Comparison of ENCODE assay signal across 8 mouse cellular contexts in the genomic region with DNA sequence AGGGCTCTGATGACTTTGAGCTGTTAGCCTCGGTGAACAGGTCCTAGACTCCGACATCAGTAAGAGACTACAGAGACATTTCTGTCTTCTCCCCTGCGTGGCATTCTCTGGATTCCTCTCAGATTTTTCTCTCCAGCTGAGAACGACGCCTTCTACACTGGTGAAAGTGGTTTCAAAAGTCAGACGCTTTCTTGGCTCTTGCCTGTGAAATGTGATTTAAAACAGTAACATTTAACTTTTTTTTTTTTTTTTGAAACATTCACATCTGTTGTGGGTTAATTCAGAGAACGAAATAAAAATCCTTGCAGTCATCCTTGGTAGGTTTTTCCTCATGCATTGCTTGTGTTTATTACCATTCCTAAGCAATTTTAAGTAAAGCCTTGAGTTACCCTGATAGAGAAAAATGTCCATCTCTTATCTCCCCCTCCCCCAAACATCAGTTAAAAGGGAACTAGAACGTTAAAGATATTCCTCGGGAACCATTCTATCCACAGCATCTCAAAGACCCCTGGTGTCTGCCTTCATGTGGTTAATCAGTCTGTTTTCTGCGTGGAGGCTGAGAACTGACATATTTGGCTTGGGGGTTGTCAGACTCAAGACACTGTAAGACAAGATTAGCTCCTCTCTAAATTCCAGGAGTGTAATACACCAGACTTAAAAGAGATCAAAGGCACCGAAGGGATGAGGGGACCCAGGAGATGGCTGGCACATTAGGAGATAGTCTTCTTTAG. TPM values are rescaled to one million over a fixed set of nuclear protein-coding genes. Genes with fewer than 3 reads are reported as not detected.
DNase-seq lines count a peak whose midpoint lies in the region; ATAC-seq and TF ChIP-seq lines count a peak whose summit lies in the region.

No protein-coding gene starts in this region.

- no peaks in the 10 kb centered on the region for H3K79me2 ChIP-seq in myocyte (ENCODE audit: control insufficient read depth, insufficient read depth)

- H3K4me1 ChIP-seq in kidney, embryonic 16.5 days (ENCODE audit: insufficient read depth, low read length): peaks cover 17% of the 10 kb centered on the region
- peaks cover 38% of the 10 kb centered on the region for H3K4me1 ChIP-seq in embryonic facial prominence, embryonic 10.5 days
- H3K4me1 ChIP-seq in hindbrain, embryonic 16.5 days (ENCODE audit: control insufficient read depth, insufficient read depth, low read depth, low read length): peaks cover 14% of the 10 kb centered on the region

- H3K9me3 ChIP-seq in kidney, embryonic 16.5 days (ENCODE audit: low read length): no peaks in the 10 kb centered on the region
- no peaks in the 10 kb centered on the region for H3K9me3 ChIP-seq in embryonic facial prominence, embryonic 10.5 days
- no peaks in the 10 kb centered on the region for H3K9me3 ChIP-seq in hindbrain, embryonic 16.5 days (ENCODE audit: control insufficient read depth, low read length)

- no peak for DNase-seq in kidney, postnatal 14 days
- DNase-seq in embryonic facial prominence, embryonic 10.5 days (ENCODE audit: low spot score): no peak
- no peak for DNase-seq in embryo, embryonic 10.5 days (ENCODE audit: low spot score)
- no peak for DNase-seq in frontal cortex, adult 2 months (ENCODE audit: extremely low spot score in 1 of 2, low spot score in 1 of 2)
- DNase-seq in lung, postnatal 4 days: no peak

- peak overlapping the region; percentile 74 for H3K4me2 ChIP-seq in kidney, embryonic 16.5 days (replicated peaks; ENCODE audit: low read depth, low read length)
- H3K4me2 ChIP-seq in hindbrain, embryonic 16.5 days (ENCODE audit: low read length): peak overlapping the region; percentile 69
- H3K4me2 ChIP-seq in myocyte (ENCODE audit: low read depth): peak overlapping the region; percentile 80

- peak overlapping the region; percentile 53; the same call in 1 of the 2 replicates for H3K9ac ChIP-seq in kidney, embryonic 16.5 days (replicated peaks; ENCODE audit: low read length)
- H3K9ac ChIP-seq in hindbrain, embryonic 16.5 days (ENCODE audit: low read depth, low read length): peak overlapping the region; percentile 52

- no peaks in the 10 kb centered on the region for H3K27me3 ChIP-seq in kidney, embryonic 16.5 days (ENCODE audit: insufficient read depth, low read length)
- H3K27me3 ChIP-seq in embryonic facial prominence, embryonic 10.5 days (replicated peaks; ENCODE audit: low read depth, poor library complexity, severe bottlenecking): no peaks in the 10 kb centered on the region
- H3K27me3 ChIP-seq in hindbrain, embryonic 16.5 days (replicated peaks; ENCODE audit: control insufficient read depth, insufficient read depth, low read length): no peaks in the 10 kb centered on the region
- no peaks in the 10 kb centered on the region for H3K27me3 ChIP-seq in myocyte (ENCODE audit: control insufficient read depth, insufficient read depth, insufficient read length)

- 17% methylated on average over 11 of the region's 11 CpGs for WGBS in kidney, embryonic 16.5 days
- WGBS in embryonic facial prominence, embryonic 10.5 days: 20% methylated on average over 11 of the region's 11 CpGs
- 13% methylated on average over 11 of the region's 11 CpGs for WGBS in hindbrain, embryonic 16.5 days

- H3K4me3 ChIP-seq in kidney, embryonic 16.5 days (ENCODE audit: low read length): peak overlapping the region; percentile 48
- H3K4me3 ChIP-seq in embryonic facial prominence, embryonic 10.5 days: peak overlapping the region; percentile 60
- peak overlapping the region; percentile 42 for H3K4me3 ChIP-seq in hindbrain, embryonic 16.5 days (ENCODE audit: low read length)
- H3K4me3 ChIP-seq in myocyte: peak overlapping the region; percentile 19

- no peak for ATAC-seq in kidney, embryonic 16.5 days (ENCODE audit: low FRiP score, low TSS enrichment)
- no peak for ATAC-seq in hindbrain, embryonic 16.5 days

- no peak overlapping the region for H3ac ChIP-seq in myocyte (ENCODE audit: control insufficient read depth, insufficient read length)

- TF ChIP-seq POLR2A in myocyte (IDR thresholded peaks at IDR 0.05; ENCODE audit: insufficient read length, low read depth): no peak

- no peaks in the 10 kb centered on the region; the same call in 1 of the 2 replicates for H3K36me3 ChIP-seq in kidney, embryonic 16.5 days (ENCODE audit: insufficient read depth, low read length)
- H3K36me3 ChIP-seq in embryonic facial prominence, embryonic 10.5 days (replicated peaks): 0 out of 2 replicates have a peak, but pooled peaks cover 2% of the 10 kb centered on the region
- H3K36me3 ChIP-seq in hindbrain, embryonic 16.5 days (ENCODE audit: control insufficient read depth, insufficient read depth, low read length): no peaks in the 10 kb centered on the region
- no peaks in the 10 kb centered on the region for H3K36me3 ChIP-seq in myocyte (ENCODE audit: control insufficient read depth, insufficient read depth)

- H3K27ac ChIP-seq in kidney, embryonic 16.5 days (ENCODE audit: low read length): peak overlapping the region; percentile 81
- peak overlapping the region; percentile 85 for H3K27ac ChIP-seq in embryonic facial prominence, embryonic 10.5 days (replicated peaks)
- peak overlapping the region; percentile 52 for H3K27ac ChIP-seq in hindbrain, embryonic 16.5 days (ENCODE audit: low read depth, low read length)

TF ChIP-seq in myocyte, 11 proteins besides CTCF, POLR2A, EP300 and RAD21:
- TF ChIP-seq MYOG (IDR thresholded peaks at IDR 0.05; ENCODE audit: control insufficient read depth in 1 of 3, insufficient read depth in 1 of 3, insufficient read length in 2 of 3, low read depth in 2 of 3) (no peak), MAX (IDR thresholded peaks at IDR 0.05; ENCODE audit: low read depth) (no peak), CEBPB (IDR thresholded peaks at IDR 0.05; ENCODE audit: insufficient read depth, poor library complexity, severe bottlenecking) (no peak), POLR2AphosphoS2 (IDR thresholded peaks at IDR 0.05; ENCODE audit: insufficient read length, low read depth) (no peak), TCF3 (IDR thresholded peaks at IDR 0.05; ENCODE audit: insufficient read length, low read depth) (no peak), E2F4 (IDR thresholded peaks at IDR 0.05; ENCODE audit: insufficient read depth) (no peak), USF1 (IDR thresholded peaks at IDR 0.05; ENCODE audit: low read depth) (no peak), REST (IDR thresholded peaks at IDR 0.05; ENCODE audit: insufficient read depth, insufficient read length) (no peak), MYOD1 (IDR thresholded peaks at IDR 0.05; ENCODE audit: control insufficient read depth in 1 of 3, insufficient read length in 2 of 3, low read depth in 2 of 3) (no peak), TCF12 (IDR thresholded peaks at IDR 0.05; ENCODE audit: insufficient read depth, poor library complexity, severe bottlenecking) (no peak), SRF (IDR thresholded peaks at IDR 0.05; ENCODE audit: control insufficient read depth, insufficient read length, low read depth) (no peak)
TF ChIP-seq in myocyte: peak in this region for 0.

RNA-seq across cellular contexts. Expression of gene Itpkb, which starts 57.6 kb away (rescaled TPM):
- 8.3 and 9.6 TPM in 2 replicates for polyA plus RNA-seq in kidney, embryonic 16.5 days (2015; fragmentation: Nextera tagmentation; extraction: Ambion mirVana)
- 4.9 and 6.2 TPM in 2 replicates for polyA plus RNA-seq in embryonic facial prominence, embryonic 10.5 days (2016; fragmentation: Nextera tagmentation; extraction: Ambion mirVana)
- 3.8 and 4.0 TPM in 2 replicates for polyA plus RNA-seq in hindbrain, embryonic 16.5 days (2015; fragmentation: Nextera tagmentation; extraction: Ambion mirVana)
- 1.1 TPM for polyA plus RNA-seq in myocyte (2012; fragmentation: generic; extraction: Trizol)
- 8.9 and 9.2 TPM in 2 replicates for polyA plus RNA-seq in frontal cortex, adult 2 months (2012; rRNA removed)
